Mouse (Mus musculus) kidney, postnatal 4 days (tissue): ENCODE results near the gene Mycbp.
"Not testable (repeated sequence)": the region's sequence is repeated elsewhere in the genome, so short reads cannot be mapped to it uniquely, and the experiment has no call there.

Experiments used
- DNase-seq, 2 experiments: peaks; one replicate each; pipeline ENCODE4 v3.0.0; 2021; ENCODE audit warnings: mixed read lengths in 2 of 2

The Mycbp gene

GRCm38 (mm10) chr4:123904333-123905125 is at the start of gene Mycbp:
Gene Mycbp (plus strand): TSS chr4:123904832.
- peak; percentile 99 for DNase-seq

GRCm38 (mm10) chr4:123856888-123857287 is 47.7 kb upstream of the Mycbp start:
- no peak for DNase-seq

GRCm38 (mm10) chr4:123858090-123858489 is 46.5 kb upstream of the Mycbp start:
- DNase-seq = no peak

- no peak for DNase-seq
These were observed 45.3 kb upstream of the Mycbp start, which contains the start of gene 4933427I04Rik for GRCm38 (mm10) chr4:123859379-123859778. Gene 4933427I04Rik (plus strand): TSS chr4:123859679.

GRCm38 (mm10) chr4:123859803-123860202 is 44.8 kb upstream of the Mycbp start:
- DNase-seq = no peak

GRCm38 (mm10) chr4:123860621-123861020 is 44.0 kb upstream of the Mycbp start:
- DNase-seq = no peak

GRCm38 (mm10) chr4:123893726-123894125 is 10.9 kb upstream of the Mycbp start:
- DNase-seq = no peak

- DNase-seq = no peak
These were observed 10.3 kb upstream of the Mycbp start for GRCm38 (mm10) chr4:123894295-123894694.

- DNase-seq = peak; percentile 68 to 70
These were observed 5.9 kb upstream of the Mycbp start for GRCm38 (mm10) chr4:123898696-123899095.

GRCm38 (mm10) chr4:123903432-123903831 is 1.2 kb upstream of the Mycbp start:
- no peak for DNase-seq

- DNase-seq = peak; percentile 59 to 76
These were observed 565 bp downstream of the Mycbp start for GRCm38 (mm10) chr4:123905126-123905668.

GRCm38 (mm10) chr4:123911503-123911902 is 6.9 kb downstream of the Mycbp start:
- no peak for DNase-seq

- no peak for DNase-seq
These were observed 7.8 kb downstream of the Mycbp start for GRCm38 (mm10) chr4:123912431-123912830.

GRCm38 (mm10) chr4:123916748-123917547 is 12.3 kb downstream of the Mycbp start, which contains the start of gene Rragc:
Gene Rragc (plus strand): TSS chr4:123917446.
- peak; percentile 100 for DNase-seq

- peak in 1 of 2 experiments; percentile 45 for DNase-seq
These were observed 13.0 kb downstream of the Mycbp start, which contains the start of gene 4930535I16Rik for GRCm38 (mm10) chr4:123917548-123918140. Gene 4930535I16Rik (minus strand): TSS chr4:123918022.

- no peak for DNase-seq
These were observed 14.2 kb downstream of the Mycbp start for GRCm38 (mm10) chr4:123918851-123919250.

GRCm38 (mm10) chr4:123921055-123921565 is 16.5 kb downstream of the Mycbp start:
- no peak for DNase-seq

GRCm38 (mm10) chr4:123927961-123928360 is 23.3 kb downstream of the Mycbp start:
- DNase-seq = peak in 1 of 2 experiments; percentile 19

GRCm38 (mm10) chr4:123929994-123930393 is 25.4 kb downstream of the Mycbp start:
- no peak for DNase-seq

- no peak for DNase-seq
These were observed 29.7 kb downstream of the Mycbp start for GRCm38 (mm10) chr4:123934306-123934705.

- no peak for DNase-seq
These were observed 31.4 kb downstream of the Mycbp start for GRCm38 (mm10) chr4:123936059-123936458.

GRCm38 (mm10) chr4:123939838-123940237 is 35.2 kb downstream of the Mycbp start:
- DNase-seq = peak; percentile 87

- DNase-seq = not testable (repeated sequence)
These were observed 36.2 kb downstream of the Mycbp start for GRCm38 (mm10) chr4:123940878-123941277.
